Mouse (Mus musculus) 416B (cell line): ENCODE measurements around the gene Hmox1.

Experiments
- DNase-seq: peaks from one replicate; pipeline ENCODE4 v3.0.0; 2011; ENCODE audit warnings: low read depth

Gene Hmox1

GRCm38 (mm10) chr8:75093399-75094156, at the start of gene Hmox1:
Gene Hmox1, plus strand, starts transcription at chr8:75093621.
- DNase-seq: peak; percentile 95

- no peak for DNase-seq
These were observed 47.1 kb upstream of the Hmox1 start for GRCm38 (mm10) chr8:75046303-75046702.

- DNase-seq: no peak
These were observed 45.6 kb upstream of the Hmox1 start for GRCm38 (mm10) chr8:75047784-75048183.

GRCm38 (mm10) chr8:75053342-75053741, 40.1 kb upstream of the Hmox1 start:
- DNase-seq: no peak

GRCm38 (mm10) chr8:75055673-75056072, 37.7 kb upstream of the Hmox1 start:
- DNase-seq: peak; percentile 47

- DNase-seq: no peak
These were observed 33.4 kb upstream of the Hmox1 start for GRCm38 (mm10) chr8:75060022-75060421.

- DNase-seq: no peak
These were observed 32.6 kb upstream of the Hmox1 start for GRCm38 (mm10) chr8:75060815-75061214.

- no peak for DNase-seq
These were observed 30.1 kb upstream of the Hmox1 start for GRCm38 (mm10) chr8:75063290-75063689.

- no peak for DNase-seq
These were observed 28.6 kb upstream of the Hmox1 start for GRCm38 (mm10) chr8:75064790-75065189.

GRCm38 (mm10) chr8:75067287-75067686, 26.1 kb upstream of the Hmox1 start:
- peak; percentile 24 for DNase-seq

GRCm38 (mm10) chr8:75070297-75070696, 23.1 kb upstream of the Hmox1 start:
- no peak for DNase-seq

GRCm38 (mm10) chr8:75071627-75072346, 21.6 kb upstream of the Hmox1 start:
- peak; percentile 88 for DNase-seq

GRCm38 (mm10) chr8:75074876-75075275, 18.5 kb upstream of the Hmox1 start:
- no peak for DNase-seq

- no peak for DNase-seq
These were observed 15.2 kb upstream of the Hmox1 start for GRCm38 (mm10) chr8:75078215-75078614.

- no peak for DNase-seq
These were observed 14.6 kb upstream of the Hmox1 start for GRCm38 (mm10) chr8:75078851-75079250.

GRCm38 (mm10) chr8:75081364-75082040, 11.9 kb upstream of the Hmox1 start:
- no peak for DNase-seq

- peak; percentile 51 for DNase-seq
These were observed 11.1 kb upstream of the Hmox1 start for GRCm38 (mm10) chr8:75082181-75082805.

GRCm38 (mm10) chr8:75083846-75084245, 9.6 kb upstream of the Hmox1 start:
- peak; percentile 97 for DNase-seq

- DNase-seq: peak; percentile 42
These were observed 8.9 kb upstream of the Hmox1 start for GRCm38 (mm10) chr8:75084382-75085064.

GRCm38 (mm10) chr8:75086002-75086401, 7.4 kb upstream of the Hmox1 start:
- DNase-seq: peak; percentile 36

GRCm38 (mm10) chr8:75087127-75087526, 6.3 kb upstream of the Hmox1 start:
- no peak for DNase-seq
